Mouse (Mus musculus): ENCODE results near the gene Dtnb.

GRCm38 (mm10) chr12:3812251-3812650 is 240.1 kb downstream of the Dtnb start:
- no peak for TF ChIP-seq EP300 (IDR thresholded peaks at IDR 0.05; ENCODE audit: low read depth)
- no peak for TF ChIP-seq CTCF (IDR thresholded peaks at IDR 0.05; ENCODE audit: low read depth)

Data from liver, embryonic 14.5 days (tissue).